Mouse (Mus musculus) CH12.LX (cell line): ENCODE results near the gene Sh3bp2. TPM values are rescaled to one million over a fixed set of nuclear protein-coding genes. Genes with fewer than 3 reads are reported as not detected.

Source experiments
- DNase-seq: peaks from one replicate; pipeline ENCODE4 v3.0.0-alpha.2; 2013; ENCODE audit errors: extremely low read depth
- H3K27ac ChIP-seq: 2 replicates; pipeline ENCODE4 v1.5.1; 2012; ENCODE audit warnings: low read depth, mild to moderate bottlenecking, control low read depth, moderate library complexity; ENCODE audit not compliant: insufficient read depth
- H3K27me3 ChIP-seq: replicated peaks from 2 replicates; pipeline ENCODE3; 2012; ENCODE audit warnings: inconsistent platforms
- H3K36me3 ChIP-seq, 2 experiments: replicated peaks in 1 of 2; 2 replicates each; pipeline versions ENCODE3 to v1.6.1; 2012; ENCODE audit warnings: inconsistent platforms in 1 of 2, low read length in 1 of 2, mild to moderate bottlenecking in 1 of 2, mixed read lengths in 1 of 2, moderate library complexity in 1 of 2; ENCODE audit not compliant: control insufficient read depth in 1 of 2, insufficient read depth in 1 of 2
- H3K4me1 ChIP-seq, 2 experiments: 2 replicates each; pipeline ENCODE4 v1.6.1; 2012; ENCODE audit warnings: inconsistent platforms in 1 of 2, moderate library complexity in 1 of 2; ENCODE audit not compliant: insufficient read depth in 2 of 2, control insufficient read depth in 1 of 2
- H3K4me2 ChIP-seq: 2 replicates; pipeline ENCODE4 v1.6.1; 2012; ENCODE audit warnings: low read depth, mild to moderate bottlenecking, control low read depth; ENCODE audit not compliant: poor library complexity, insufficient read depth, severe bottlenecking
- H3K4me3 ChIP-seq, 3 experiments: fragments of 150-350 bp in 1 of 3; sonication (generic) in 1 of 3; replicated peaks in 1 of 3; 2 replicates each; pipeline versions ENCODE3 to v1.5.1; 2011 to 2012; ENCODE audit warnings: low read depth in 2 of 3, low read length in 2 of 3, mild to moderate bottlenecking in 2 of 3, moderate library complexity in 2 of 3, control low read depth in 1 of 3, improper control_type of control experiment in 1 of 3, inconsistent platforms in 1 of 3, mixed read lengths in 1 of 3; ENCODE audit not compliant: poor library complexity in 1 of 3
- H3K79me2 ChIP-seq: replicated peaks from 2 replicates; pipeline ENCODE4 v1.6.1; 2012; ENCODE audit warnings: mild to moderate bottlenecking, moderate library complexity; ENCODE audit not compliant: control insufficient read depth, poor library complexity, insufficient read depth, severe bottlenecking; ENCODE audit errors: extremely low read depth
- H3K9ac ChIP-seq: 2 replicates; pipeline ENCODE4 v1.6.1; 2012; ENCODE audit warnings: low read depth, mild to moderate bottlenecking, control low read depth, moderate library complexity; ENCODE audit not compliant: insufficient read depth
- H3K9me3 ChIP-seq: replicated peaks from 2 replicates; pipeline ENCODE3; 2012; ENCODE audit warnings: low read length, inconsistent platforms, mixed read lengths
- BHLHE40 ChIP-seq: IDR thresholded peaks from 2 replicates; pipeline ENCODE4 v1.6.1; 2011; ENCODE audit warnings: mild to moderate bottlenecking, low read depth, low read length, improper control_type of control experiment
- CHD1 ChIP-seq: IDR thresholded peaks from 2 replicates; pipeline ENCODE4 v1.6.1; 2012; ENCODE audit warnings: low read depth, low read length, improper control_type of control experiment, inconsistent platforms
- CHD2 ChIP-seq: IDR thresholded peaks from 2 replicates; pipeline ENCODE4 v1.6.1; 2011; ENCODE audit warnings: low read length, improper control_type of control experiment
- CTCF ChIP-seq, 2 experiments: IDR thresholded peaks in 1 of 2; conservative IDR thresholded peaks in 1 of 2; 2 replicates each; pipeline ENCODE4 v1.5.1; 2011 to 2012; ENCODE audit warnings: low read depth in 2 of 2, low read length in 2 of 2, improper control_type of control experiment in 1 of 2, inconsistent platforms in 1 of 2, mild to moderate bottlenecking in 1 of 2, moderate library complexity in 1 of 2
- E2F4 ChIP-seq: IDR thresholded peaks from 2 replicates; pipeline ENCODE4 v1.6.1; 2011; ENCODE audit warnings: low read depth, low read length, improper control_type of control experiment; ENCODE audit not compliant: insufficient replicate concordance
- ELF1 ChIP-seq: IDR thresholded peaks from 2 replicates; pipeline ENCODE4 v1.6.1; 2014; ENCODE audit warnings: low read depth, mild to moderate bottlenecking, inconsistent platforms, low read length, improper control_type of control experiment
- EP300 ChIP-seq: IDR thresholded peaks from 2 replicates; pipeline ENCODE4 v1.6.1; 2011; ENCODE audit warnings: low read length, improper control_type of control experiment
- IRF4 ChIP-seq: IDR thresholded peaks from 2 replicates; pipeline ENCODE4 v1.6.1; 2014; ENCODE audit warnings: low read depth, mild to moderate bottlenecking, inconsistent platforms, low read length, improper control_type of control experiment
- JUN ChIP-seq: IDR thresholded peaks from 2 replicates; pipeline ENCODE4 v1.6.1; 2011; ENCODE audit warnings: low read depth, mild to moderate bottlenecking, low read length, improper control_type of control experiment, moderate library complexity; ENCODE audit not compliant: insufficient read depth
- JUND ChIP-seq: conservative IDR thresholded peaks from 2 replicates; pipeline ENCODE4 v1.6.1; 2011; ENCODE audit warnings: low read depth, low read length, improper control_type of control experiment
- KAT2A ChIP-seq: IDR thresholded peaks from 2 replicates; pipeline ENCODE4 v1.6.1; 2012; ENCODE audit warnings: low read length, improper control_type of control experiment, inconsistent platforms; ENCODE audit not compliant: insufficient replicate concordance
- MAZ ChIP-seq: IDR thresholded peaks from 2 replicates; pipeline ENCODE4 v1.6.1; 2012; ENCODE audit warnings: low read depth, mild to moderate bottlenecking, inconsistent platforms, low read length, improper control_type of control experiment, moderate library complexity
- MXI1 ChIP-seq: IDR thresholded peaks from 2 replicates; pipeline ENCODE4 v1.6.1; 2011; ENCODE audit warnings: mild to moderate bottlenecking, low read depth, low read length, improper control_type of control experiment
- NELFE ChIP-seq: IDR thresholded peaks from 2 replicates; pipeline ENCODE4 v1.6.1; 2011; ENCODE audit warnings: low read depth, low read length, improper control_type of control experiment
- PAX5 ChIP-seq: IDR thresholded peaks from 2 replicates; pipeline ENCODE4 v1.6.1; 2012; ENCODE audit warnings: low read length, inconsistent platforms, mixed read lengths
- POLR2AphosphoS2 ChIP-seq: IDR thresholded peaks from 2 replicates; pipeline ENCODE4 v1.6.1; 2011; ENCODE audit warnings: low read depth, low read length, improper control_type of control experiment
- RAD21 ChIP-seq: IDR thresholded peaks from 2 replicates; pipeline ENCODE4 v1.6.1; 2011; ENCODE audit warnings: low read depth, mild to moderate bottlenecking, low read length, improper control_type of control experiment, moderate library complexity
- RCOR1 ChIP-seq: conservative IDR thresholded peaks from 2 replicates; pipeline ENCODE4 v1.6.1; 2012; ENCODE audit warnings: low read depth, mild to moderate bottlenecking, inconsistent platforms, low read length, improper control_type of control experiment
- SIN3A ChIP-seq: IDR thresholded peaks from 2 replicates; pipeline ENCODE4 v1.6.1; 2012; ENCODE audit warnings: low read length, improper control_type of control experiment, inconsistent platforms
- SMC3 ChIP-seq: IDR thresholded peaks from 2 replicates; pipeline ENCODE4 v1.6.1; 2011; ENCODE audit warnings: low read depth, low read length, improper control_type of control experiment
- TBP ChIP-seq: conservative IDR thresholded peaks from 2 replicates; pipeline ENCODE4 v1.6.1; 2011; ENCODE audit warnings: low read depth, low read length, improper control_type of control experiment
- TCF12 ChIP-seq: IDR thresholded peaks from 2 replicates; pipeline ENCODE4 v1.6.1; 2014; ENCODE audit warnings: low read depth, mild to moderate bottlenecking, inconsistent platforms, low read length, improper control_type of control experiment
- UBTF ChIP-seq: IDR thresholded peaks from 2 replicates; pipeline ENCODE4 v1.6.1; 2012; ENCODE audit warnings: low read depth, mild to moderate bottlenecking, inconsistent platforms, low read length, improper control_type of control experiment, moderate library complexity
- USF2 ChIP-seq: conservative IDR thresholded peaks from 2 replicates; pipeline ENCODE4 v1.6.1; 2011; ENCODE audit warnings: low read depth, low read length, improper control_type of control experiment
- ZNF384 ChIP-seq: IDR thresholded peaks from 2 replicates; pipeline ENCODE4 v1.6.1; 2012; ENCODE audit warnings: low read depth, low read length, improper control_type of control experiment, inconsistent platforms
- dilution Hi-C: fragments of 300-500 bp; cut with MboI; formaldehyde crosslinking; loops from 2 replicates; pipeline ENCODE4 v1.14.3; 2020; ENCODE audit warnings: low sequenced_read_pairs; ENCODE audit not compliant: extremely low pct_unique_long_range_greater_than_20kb, extremely low pct_ligation_motif_present
- in situ Hi-C: fragments of 300-500 bp; cut with MboI; formaldehyde crosslinking; loops from 3 replicates; pipeline ENCODE4 v1.14.3; 2019; ENCODE audit warnings: low sequenced_read_pairs, low pct_ligation_motif_present, low pct_unique_long_range_greater_than_20kb, mixed read lengths
- polyA plus RNA-seq: library from polyadenylated mRNA; unstranded; fragments of >175 nt; gene quantifications from 2 replicates; pipeline ENCODE4 v1.2.1, GENCODE M21; 2012; ENCODE audit warnings: low read depth; ENCODE audit not compliant: insufficient read length
- total RNA-seq, 2 experiments: library from RNA; depleted of rRNA; stranded (reverse); fragments of 300-350 nt in 1 of 2; fragments of >200 nt in 1 of 2; gene quantifications; 2 replicates each; pipeline ENCODE4 v1.2.3; 2012 to 2014

The Sh3bp2 gene
- total and polyA plus RNA-seq, 3 experiments, result 5.8 to 10.5 (median 7.3) TPM

DNA sequence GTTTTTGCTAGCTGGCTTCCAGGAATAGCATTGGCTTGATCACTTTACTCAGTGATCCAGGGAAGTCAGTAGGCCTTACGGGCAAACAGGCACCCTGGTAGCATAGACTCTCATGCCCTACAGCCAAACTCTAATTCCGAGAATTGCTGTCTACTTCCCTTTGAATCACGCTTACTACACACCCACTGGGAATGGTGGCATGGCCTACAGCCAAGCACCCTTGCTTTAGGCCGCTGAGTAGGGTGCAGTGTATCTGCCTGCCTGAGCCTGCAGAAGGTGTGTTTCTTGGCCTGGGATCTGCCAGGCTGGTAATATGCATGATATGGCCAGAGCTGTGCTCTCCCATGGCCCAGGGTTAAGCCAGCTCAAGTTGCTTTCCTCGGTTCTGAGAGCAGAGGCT lies 3.1 kb downstream of the Sh3bp2 start:
- DNase-seq, result no peak
- Histone ChIP-seq H3K27me3 (no peaks in the 10 kb centered on the region), H3K9me3 (no peaks in the 10 kb centered on the region), H3K4me3 (no peak overlapping the region), H3K79me2 (no peaks in the 10 kb centered on the region), H3K9ac (no peak overlapping the region), H3K4me2 (no peak overlapping the region), H3K4me1 (peaks cover 31 to 59% of the 10 kb centered on the region in 2 experiments), H3K27ac (no peak overlapping the region), H3K36me3 (peaks cover 0 to 28% of the 10 kb centered on the region in 2 experiments)
- TF ChIP-seq E2F4 (no peak), MAZ (no peak), TCF12 (no peak), CHD2 (no peak), JUN (no peak), JUND (no peak), POLR2AphosphoS2 (no peak), IRF4 (no peak), RCOR1 (no peak), EP300 (no peak), KAT2A (no peak), CHD1 (no peak), PAX5 (no peak), CTCF (conservative IDR thresholded peaks at IDR 0.05 in 1 of 2, IDR thresholded peaks at IDR 0.05 in 1 of 2; ENCODE audit: low read depth in 2 of 2, low read length in 2 of 2) (no peak)
- dilution Hi-C loops, result no loop called here
- in situ Hi-C loops, result loop anchor here (5.0 to 25.0 kb wide), 2 partner anchors 109 to 509 kb away; partner anchors contain the start of genes Hgfac and Mfsd10

DNA sequence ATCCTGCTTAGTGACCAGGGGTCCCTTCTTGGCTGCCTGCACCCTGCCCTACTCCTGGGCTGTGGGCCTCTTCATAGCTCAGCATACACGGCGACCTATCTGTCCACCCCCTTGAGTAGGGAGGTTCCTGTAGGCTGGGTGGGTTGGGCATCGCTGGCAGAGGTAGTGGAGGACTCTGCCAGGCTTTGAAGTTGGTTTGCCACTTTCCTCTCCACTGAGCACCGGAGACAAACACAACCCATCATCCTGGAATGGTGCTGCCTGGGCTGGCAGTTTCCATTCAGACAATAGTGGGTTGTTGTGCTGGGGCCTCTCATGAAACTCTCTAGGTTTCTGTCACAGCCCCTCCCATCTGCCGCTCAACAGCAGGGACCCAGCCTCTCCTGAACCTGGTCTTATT lies 4.5 kb downstream of the Sh3bp2 start:
- Histone ChIP-seq H3K79me2 (no peaks in the 10 kb centered on the region), H3K36me3 (peaks cover 0 to 33% of the 10 kb centered on the region in 2 experiments), H3K4me2 (no peak overlapping the region), H3K4me3 (no peak overlapping the region), H3K9ac (no peak overlapping the region), H3K9me3 (no peaks in the 10 kb centered on the region), H3K27me3 (no peaks in the 10 kb centered on the region), H3K27ac (no peak overlapping the region), H3K4me1 (peaks cover 23 to 59% of the 10 kb centered on the region in 2 experiments)
- no peak for TF ChIP-seq CTCF (conservative IDR thresholded peaks at IDR 0.05 in 1 of 2, IDR thresholded peaks at IDR 0.05 in 1 of 2; ENCODE audit: low read depth in 2 of 2, low read length in 2 of 2)
- TF ChIP-seq TCF12, result no peak
- TF ChIP-seq SMC3, result no peak
- no peak for TF ChIP-seq ZNF384
- TF ChIP-seq RAD21, result no peak
- no peak for TF ChIP-seq EP300
- no peak for TF ChIP-seq SIN3A
- TF ChIP-seq JUND, result no peak
- TF ChIP-seq MXI1, result no peak
- TF ChIP-seq UBTF, result no peak
- TF ChIP-seq ELF1, result no peak
- TF ChIP-seq JUN, result no peak
- TF ChIP-seq MAZ, result no peak
- no peak for TF ChIP-seq USF2
- no peak for TF ChIP-seq CHD2
- TF ChIP-seq TBP, result no peak
- no peak for TF ChIP-seq NELFE
- TF ChIP-seq BHLHE40, result no peak
- DNase-seq, result no peak
- dilution Hi-C loops (no loop called here), in situ Hi-C loops (loop anchor here (25.0 kb wide), 1 partner anchor 507 kb away; the partner anchor contains the start of gene Hgfac)
